Mouse (Mus musculus) gastrocnemius, adult 2 months (tissue): ENCODE results near the gene Slc24a2. TPM values are rescaled to one million over a fixed set of nuclear protein-coding genes. Genes with fewer than 3 reads are reported as not detected.

Experiments
- DNase-seq: peaks from one replicate; pipeline ENCODE4 v3.0.0; 2022
- H3K27ac ChIP-seq: fragments of 200-600 bp; 2 replicates; pipeline ENCODE4 v1.8.1; 2022; ENCODE audit warnings: mild to moderate bottlenecking
- H3K4me3 ChIP-seq: fragments of 200-600 bp; 2 replicates; pipeline ENCODE4 v1.8.1; 2022; ENCODE audit warnings: mild to moderate bottlenecking, moderate library complexity
- CTCF ChIP-seq: fragments of 200-600 bp; IDR thresholded peaks from 2 replicates; pipeline ENCODE4 v1.8.1; 2022; ENCODE audit warnings: antibody characterized with exemption, mild to moderate bottlenecking, moderate library complexity
- intact Hi-C: fragments of 180-260 bp; cut with DNase I; formaldehyde crosslinking; loops from one replicate; pipeline ENCODE4 v1.15.1; 2025
- long read RNA-seq, 2 experiments: library from polyadenylated mRNA; stranded (forward); transcript quantifications; one replicate each; pipeline ENCODE4 v2.0.0; 2021
- total RNA-seq, 2 experiments: library from RNA; stranded (reverse); gene quantifications; 2 replicates each; pipeline ENCODE4 v1.2.3; 2021

The Slc24a2 gene
- under 1 TPM; 0.42 to 0.59 TPM for total RNA-seq
- long read RNA-seq, experiment 1 = 0 reads
- long read RNA-seq, experiment 2 = 0 reads

DNA sequence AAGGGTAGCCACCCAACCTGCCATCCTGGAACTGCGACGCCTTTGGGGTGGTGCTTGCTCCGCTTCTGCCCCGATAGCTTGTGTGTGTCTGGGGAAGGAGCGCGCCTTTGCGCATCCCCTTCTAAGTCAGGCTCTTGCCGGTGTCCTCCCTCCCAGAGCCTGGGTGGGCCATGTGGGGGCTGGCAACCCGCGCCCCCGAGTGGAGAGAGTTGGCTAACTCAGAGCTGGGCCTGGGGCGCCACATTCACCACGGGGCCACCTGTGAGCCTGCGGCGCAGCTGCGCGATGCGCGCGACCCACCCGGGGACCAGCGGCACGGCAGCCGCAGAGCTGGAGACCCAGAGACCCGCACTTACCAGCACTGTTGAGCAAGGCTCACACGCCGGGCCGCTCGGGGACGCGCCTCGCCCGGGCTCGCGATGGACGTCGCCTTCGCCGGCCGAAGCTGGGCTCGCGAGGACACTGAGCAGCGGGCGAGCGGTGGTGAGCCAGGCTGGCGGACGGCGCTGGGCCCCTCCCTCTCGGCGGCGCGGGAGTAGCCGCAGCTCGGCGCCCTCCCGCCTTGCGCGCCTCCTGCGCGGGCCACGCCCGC lies at the start of gene Slc24a2:
Gene Slc24a2 (minus strand): TSS at position 518 of the 592 bp plus-strand sequence.
- intact Hi-C loops = no loop called here
- H3K4me3 ChIP-seq = peak within 1 kb of the TSS; percentile 64
- no peak for TF ChIP-seq CTCF
- H3K27ac ChIP-seq = no peak within 1 kb of the TSS
- DNase-seq = peak; percentile 45

DNA sequence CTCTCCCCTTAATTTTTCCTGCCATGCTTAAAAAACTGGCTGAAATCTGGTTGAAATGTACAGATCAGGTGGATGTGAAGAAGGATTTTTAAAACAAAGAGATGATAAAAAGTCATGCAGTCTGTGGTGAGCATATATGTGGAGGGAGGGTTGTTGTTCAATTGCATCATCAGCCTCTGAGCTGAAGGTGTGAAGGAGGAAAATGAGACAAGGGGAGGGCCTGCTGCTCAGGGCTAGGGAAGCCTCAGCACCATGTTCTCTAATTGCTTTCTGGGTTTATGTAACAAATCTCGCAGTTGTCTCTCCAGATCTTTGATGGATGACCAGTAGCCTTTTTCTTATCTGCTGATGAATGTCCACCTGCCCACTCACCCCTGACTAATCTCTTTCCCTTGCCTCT lies 44.5 kb upstream of the Slc24a2 start:
- DNase-seq = no peak
- no peak overlapping the region for H3K27ac ChIP-seq
- TF ChIP-seq CTCF = no peak
- intact Hi-C loops = no loop called here
- H3K4me3 ChIP-seq = no peak overlapping the region

DNA sequence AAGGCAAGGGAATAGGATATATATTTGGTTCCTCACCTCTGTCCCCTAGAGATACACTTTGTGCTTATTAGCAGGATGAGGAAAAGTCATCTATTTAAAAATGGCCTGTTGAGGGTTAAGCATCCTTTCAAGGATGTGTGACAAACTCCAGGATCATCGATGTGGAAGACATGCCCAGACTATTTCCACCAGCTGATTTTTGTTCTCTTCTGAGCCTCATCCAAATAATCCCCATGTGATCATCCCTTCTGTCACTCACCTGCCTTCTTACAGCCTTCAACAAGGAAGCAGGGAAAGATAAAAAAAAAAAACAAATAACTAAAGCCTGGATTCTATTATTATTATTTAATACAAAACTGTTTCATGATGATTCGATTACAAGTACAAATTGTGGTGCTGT lies 44.0 kb upstream of the Slc24a2 start:
- no peak overlapping the region for H3K27ac ChIP-seq
- intact Hi-C loops = no loop called here
- H3K4me3 ChIP-seq = no peak overlapping the region
- no peak for TF ChIP-seq CTCF
- DNase-seq = no peak

DNA sequence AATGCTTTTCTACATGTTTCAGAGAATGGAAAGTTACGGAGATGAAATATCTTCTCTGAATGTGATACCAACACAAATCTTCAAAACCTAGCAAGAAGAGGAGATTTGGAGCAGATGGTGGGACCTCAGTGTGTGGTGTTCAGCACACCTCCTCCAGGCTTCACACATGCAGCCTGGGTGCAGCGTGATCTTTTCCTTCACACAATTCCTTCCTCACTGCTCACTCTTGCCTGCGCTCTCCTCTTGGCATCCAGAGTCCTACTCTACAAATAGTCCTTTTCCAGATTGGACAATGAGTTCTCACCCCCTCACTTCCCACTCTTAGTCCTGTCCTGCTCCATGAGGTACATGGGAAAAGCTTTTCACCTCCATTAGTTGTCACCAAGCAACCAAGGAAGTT lies 43.2 kb upstream of the Slc24a2 start:
- intact Hi-C loops = no loop called here
- Histone ChIP-seq H3K4me3 (no peak overlapping the region), H3K27ac (no peak overlapping the region)
- no peak for DNase-seq
- TF ChIP-seq CTCF = no peak

DNA sequence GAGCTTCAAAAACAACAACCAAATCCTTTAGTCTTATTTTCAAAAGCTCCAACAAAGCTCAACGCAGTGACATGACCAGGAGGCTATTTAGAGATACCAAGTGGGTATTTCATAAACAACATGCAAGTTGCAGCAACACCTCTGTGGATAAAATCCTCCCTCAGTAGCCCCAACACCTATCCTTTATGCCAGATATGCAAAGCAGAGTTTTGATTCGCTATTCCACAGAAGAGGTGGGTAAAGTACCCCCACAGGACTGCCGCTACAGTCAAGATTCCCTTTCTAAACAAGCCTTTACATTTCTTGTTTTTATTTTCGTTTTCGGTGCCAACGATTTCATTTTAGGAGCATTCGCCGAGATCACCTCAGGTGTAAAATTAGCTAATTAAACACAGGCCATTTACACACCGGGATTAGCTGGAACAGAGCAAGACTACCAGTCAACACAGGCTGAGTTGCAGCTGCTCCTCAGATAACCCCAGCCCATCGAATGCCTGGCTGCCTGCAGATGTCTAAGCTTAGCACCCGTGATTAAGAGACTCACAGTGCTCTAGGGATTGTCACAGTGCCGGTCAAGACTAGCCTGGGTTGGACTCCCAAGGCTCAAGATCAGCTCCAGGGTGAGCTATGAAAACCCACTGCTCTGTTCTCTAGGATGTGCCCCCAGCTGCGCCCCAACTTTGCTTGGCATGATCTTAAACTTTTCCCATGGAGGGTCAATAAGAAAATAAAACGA lies 885 bp downstream of the Slc24a2 start:
- intact Hi-C loops = no loop called here

DNA sequence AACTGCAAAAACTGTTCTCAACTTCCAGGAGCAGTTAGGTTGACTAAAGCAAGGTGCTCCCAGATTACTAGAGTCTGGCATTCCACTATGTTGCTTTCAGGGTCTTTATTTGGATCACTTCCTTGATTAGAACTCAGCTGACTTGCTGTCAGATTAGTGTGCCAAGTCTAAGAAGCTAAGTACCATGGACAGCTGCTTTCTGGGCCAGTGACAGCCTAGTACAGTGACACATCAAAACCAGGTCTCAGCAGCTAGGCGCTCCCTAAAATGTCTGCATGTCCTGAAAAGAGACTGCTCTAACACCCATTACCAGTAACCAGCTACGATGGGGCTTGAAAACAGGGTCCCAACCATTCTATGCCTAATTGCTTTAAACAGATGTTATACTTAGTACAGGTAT lies 8.7 kb downstream of the Slc24a2 start:
- Histone ChIP-seq H3K27ac (no peak overlapping the region), H3K4me3 (no peak overlapping the region)
- DNase-seq = no peak
- intact Hi-C loops = no loop called here
- TF ChIP-seq CTCF = no peak

More for the DNA sequence above, 885 bp downstream of the Slc24a2 start:
- Histone ChIP-seq H3K4me3 (peak overlapping the region; percentile 64), H3K27ac (no peak overlapping the region)
- DNase-seq = no peak
- no peak for TF ChIP-seq CTCF

DNA sequence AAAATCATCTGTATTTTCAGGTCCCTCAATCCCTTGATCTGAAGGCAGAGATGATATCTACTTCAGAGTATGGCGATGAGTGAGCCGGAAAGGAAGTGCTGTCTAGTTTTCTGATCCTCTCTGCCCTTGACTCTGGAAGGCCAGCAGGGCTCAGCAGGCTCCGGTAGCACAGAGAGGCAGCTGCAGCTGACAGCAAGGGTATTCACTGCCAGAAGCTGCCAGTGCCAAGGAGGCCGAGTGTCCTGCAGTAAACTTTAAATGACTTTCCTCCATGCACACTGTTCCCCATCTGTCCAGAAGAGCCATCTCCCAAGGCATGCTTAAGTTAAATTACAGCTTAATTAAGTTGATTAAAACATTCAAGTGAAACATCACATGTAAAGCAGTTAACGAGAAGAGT lies 12.1 kb downstream of the Slc24a2 start:
- Histone ChIP-seq H3K4me3 (no peak overlapping the region), H3K27ac (no peak overlapping the region)
- TF ChIP-seq CTCF = no peak
- intact Hi-C loops = no loop called here
- DNase-seq = no peak

DNA sequence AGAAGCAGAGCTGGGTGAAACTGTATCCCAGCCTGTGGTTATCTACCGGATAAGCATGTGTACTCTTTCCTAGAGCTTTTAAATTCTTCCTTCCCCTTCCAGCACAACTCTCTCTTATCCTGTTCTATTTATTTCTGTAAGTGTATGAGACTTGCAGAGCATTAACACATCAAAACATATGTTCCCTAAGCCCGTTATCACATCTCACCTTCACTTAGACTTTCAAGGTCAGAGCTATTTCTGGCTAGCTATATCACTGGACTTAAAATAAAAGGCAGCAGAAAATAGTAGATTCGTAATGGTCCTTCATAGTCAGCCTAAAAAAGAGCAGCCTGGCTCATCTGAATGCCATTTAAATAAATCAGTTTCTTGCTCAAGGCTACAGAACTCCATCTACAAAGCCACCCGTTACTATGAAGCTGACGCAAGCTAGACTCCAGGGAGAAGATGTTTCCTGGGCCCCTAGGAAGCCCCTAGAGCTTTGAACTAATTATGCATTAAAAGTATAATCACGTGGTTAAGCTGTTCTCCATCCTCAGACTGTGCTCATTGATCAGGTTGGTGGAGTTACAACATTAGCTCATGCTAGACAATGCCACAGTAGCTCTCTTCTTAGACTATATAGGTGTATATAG lies 18.8 kb downstream of the Slc24a2 start:
- Histone ChIP-seq H3K27ac (no peak overlapping the region), H3K4me3 (no peak overlapping the region)
- TF ChIP-seq CTCF = no peak
- DNase-seq = no peak
- intact Hi-C loops = no loop called here

DNA sequence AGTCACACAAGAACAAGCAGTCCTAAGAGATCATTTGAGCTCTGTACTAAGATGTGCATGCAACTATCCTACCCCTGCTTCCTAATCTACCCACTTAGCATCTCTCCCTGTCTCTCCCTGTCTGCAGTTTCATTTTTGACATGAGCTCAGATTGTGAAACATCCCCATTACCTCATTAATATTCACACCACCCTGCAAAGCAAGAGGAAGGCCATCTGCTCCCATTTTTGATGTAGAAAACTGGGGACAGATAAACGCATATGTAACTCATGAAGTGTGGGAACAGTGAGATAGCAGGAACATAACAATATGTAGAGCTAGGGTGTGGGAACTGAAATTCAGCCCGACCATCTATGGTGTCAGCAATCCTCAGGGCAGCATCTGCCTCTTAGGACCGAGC lies 19.7 kb downstream of the Slc24a2 start:
- DNase-seq = no peak
- no peak for TF ChIP-seq CTCF
- no peak overlapping the region for H3K27ac ChIP-seq
- intact Hi-C loops = no loop called here
- H3K4me3 ChIP-seq = no peak overlapping the region

DNA sequence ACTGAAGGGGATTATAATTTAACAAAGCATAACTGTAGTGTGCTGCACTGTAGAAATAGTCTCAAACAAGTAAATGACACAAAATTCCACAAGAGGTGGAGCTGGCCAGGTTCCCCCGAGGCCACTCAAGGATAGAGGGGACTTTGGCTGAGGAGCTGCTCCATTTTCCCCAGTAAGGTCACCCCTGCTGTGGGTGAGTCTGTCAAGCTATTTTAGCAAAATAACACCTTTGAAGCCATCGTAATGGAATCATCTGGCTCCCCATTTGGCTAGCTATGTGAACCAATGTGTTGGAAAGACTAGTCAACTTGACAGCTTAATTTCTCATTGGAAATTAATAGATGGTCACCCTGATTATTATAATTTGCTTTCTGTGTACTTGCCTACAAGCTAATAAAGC lies 28.2 kb downstream of the Slc24a2 start:
- no peak for TF ChIP-seq CTCF
- intact Hi-C loops = no loop called here
- no peak for DNase-seq
- H3K4me3 ChIP-seq = no peak overlapping the region
- H3K27ac ChIP-seq = no peak overlapping the region

DNA sequence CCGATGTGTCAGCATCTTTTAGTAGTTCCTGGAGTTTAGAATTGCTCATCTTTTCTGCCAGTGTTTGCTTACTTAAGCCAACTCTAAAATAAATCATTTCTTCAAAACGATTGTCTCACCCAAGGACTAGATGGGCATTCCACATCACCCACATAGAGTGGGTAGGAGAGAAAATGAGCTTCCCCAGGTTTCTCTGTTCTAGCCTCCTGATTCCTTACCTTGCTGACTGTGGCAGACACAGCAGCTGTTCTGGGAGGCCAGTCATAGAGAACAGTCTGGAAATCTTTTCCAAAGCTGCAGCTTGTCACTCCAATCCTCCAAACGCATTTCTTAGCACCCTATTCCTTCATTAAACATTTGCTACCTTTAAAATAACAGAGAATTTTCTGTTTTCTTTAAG lies 29.0 kb downstream of the Slc24a2 start:
- TF ChIP-seq CTCF = no peak
- H3K4me3 ChIP-seq = no peak overlapping the region
- DNase-seq = no peak
- H3K27ac ChIP-seq = no peak overlapping the region
- intact Hi-C loops = no loop called here

DNA sequence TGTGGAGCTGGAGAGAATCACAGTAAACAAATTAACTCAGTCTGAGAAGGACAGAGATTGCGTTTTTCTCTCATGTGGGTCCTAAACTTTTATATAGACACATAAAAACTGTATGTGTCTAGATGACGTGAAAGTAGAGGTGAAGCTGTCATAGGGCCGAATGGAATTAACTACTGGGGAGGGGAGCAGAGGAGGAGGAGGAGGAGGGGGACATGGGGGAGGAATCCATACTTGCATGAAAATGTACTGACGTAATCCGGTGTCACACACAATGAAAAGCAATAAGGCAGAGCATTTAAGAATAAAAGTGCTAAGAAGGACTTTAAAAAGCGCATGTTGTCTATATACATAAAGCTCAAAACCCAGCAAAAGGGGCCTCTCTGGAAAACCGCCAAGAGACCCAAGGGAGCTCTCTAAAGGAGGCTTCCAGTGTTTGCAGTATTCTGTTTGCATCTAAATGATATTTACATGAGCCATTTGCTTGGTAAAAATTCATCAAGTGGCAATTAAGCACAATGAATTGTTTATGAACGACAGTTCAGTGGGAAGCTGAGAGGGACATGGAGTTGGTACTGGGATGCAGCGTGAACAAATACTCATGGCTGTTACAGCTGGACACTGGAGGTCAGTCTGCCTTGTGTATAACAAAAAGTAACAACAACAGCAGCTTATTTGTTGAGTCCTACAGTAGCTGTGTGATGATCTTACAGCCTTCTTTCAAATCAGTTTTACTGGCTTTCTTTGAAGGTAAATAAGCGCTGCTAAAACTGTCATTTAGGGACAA lies 45.9 kb downstream of the Slc24a2 start:
- H3K4me3 ChIP-seq = no peak overlapping the region
- intact Hi-C loops = no loop called here
- no peak for TF ChIP-seq CTCF
- no peak for DNase-seq
- H3K27ac ChIP-seq = no peak overlapping the region

DNA sequence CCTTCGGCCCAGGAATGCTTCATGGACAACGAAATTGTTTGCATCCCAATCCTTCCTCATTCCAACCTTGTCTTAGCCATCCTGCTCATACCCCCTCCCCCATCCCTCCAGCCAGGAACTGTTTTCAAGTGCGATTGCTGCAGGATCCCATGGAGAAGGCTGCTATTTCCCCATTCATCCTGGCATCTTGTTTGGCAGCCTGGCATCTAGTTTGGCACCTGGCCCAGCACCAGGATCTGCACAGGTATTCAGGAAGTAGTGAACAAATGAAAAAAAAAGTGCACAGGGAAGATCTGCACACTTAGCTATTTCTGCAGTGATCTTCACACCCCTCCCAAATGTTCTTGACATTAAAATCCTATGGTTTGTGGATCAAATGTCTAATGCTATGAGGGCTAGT lies 53.2 kb downstream of the Slc24a2 start:
- intact Hi-C loops = no loop called here
- no peak for DNase-seq
- H3K27ac ChIP-seq = no peak overlapping the region
- no peak for TF ChIP-seq CTCF
- H3K4me3 ChIP-seq = no peak overlapping the region
